In genomic region chr11:121709278-121709677, GRCm38 (mm10) we compare ENCODE assay signal across 16 mouse cellular contexts.
"Had no signal": no experiment of that assay in that cellular context is flagged by ENCODE, and none has a peak within 500 bp of the region (broad histone marks: within the 10 kb centered on the region; RNA-seq: fewer than 3 reads in every experiment).

No protein-coding gene starts in this region.

- H3K9ac ChIP-seq: neural tube, embryonic 13.5 days; neural tube, embryonic 15.5 days; stomach, embryonic 15.5 days had no signal

- H3K36me3 ChIP-seq: neural tube, embryonic 13.5 days; neural tube, embryonic 15.5 days had no signal

- H3K9me3 ChIP-seq: neural tube, embryonic 13.5 days; neural tube, embryonic 15.5 days; stomach, embryonic 15.5 days had no signal

- H3K4me3 ChIP-seq: neural tube, embryonic 13.5 days; neural tube, embryonic 15.5 days; stomach, embryonic 15.5 days had no signal

- H3K27me3 ChIP-seq: stomach, embryonic 15.5 days had no signal

- H3K27ac ChIP-seq: neural tube, embryonic 13.5 days; neural tube, embryonic 15.5 days; stomach, embryonic 15.5 days; stomach, postnatal 0 days had no signal

- DNase-seq: retina, postnatal 1 day; right cerebral cortex, adult 18-20 months; right cerebral cortex, postnatal 14 days; right cerebral cortex, postnatal 25 days; right cerebral cortex, postnatal 4 days; spleen, adult 18-20 months; thymus, adult 18-20 months; thymus, adult 2 months; thymus, postnatal 14 days; thymus, postnatal 25 days; thymus, postnatal 36 days; thymus, postnatal 4 days had no signal
